Mouse (Mus musculus): ENCODE results near the gene Pcsk4.

- TF ChIP-seq GATA1 (IDR thresholded peaks at IDR 0.05; ENCODE audit: borderline replicate concordance, low read length) = no peak
- TF ChIP-seq FLI1 (IDR thresholded peaks at IDR 0.05; ENCODE audit: low read length) = no peak
These were observed 13.6 kb upstream of the Pcsk4 start for GRCm38 (mm10) chr10:80342749-80343424.

Measured in megakaryocyte, embryonic 14.5 days (primary cell).